Mouse (Mus musculus): ENCODE data around the gene Ramp3. TPM values are rescaled to one million over a fixed set of nuclear protein-coding genes. Genes with fewer than 3 reads are reported as not detected.
A peak's percentile ranks its signal among the peaks of the same experiment; 100 is the strongest.
"Not testable (repeated sequence)": the region's sequence is repeated elsewhere in the genome, so short reads cannot be mapped to it uniquely, and the experiment has no call there.

Gene Ramp3
- polyA plus RNA-seq, 1 experiment from 2014 or later = 0.93 TPM

- H3K9me3 ChIP-seq (ENCODE audit: control insufficient read depth, low read length) = 0 out of 2 replicates have a peak, but pooled peaks cover 3% of the 10 kb centered on the region
- ATAC-seq (ENCODE audit: low read depth) = no peak
Measured at GRCm38 (mm10) chr11:6629655-6630054, 28.7 kb upstream of the Ramp3 start.

DNA sequence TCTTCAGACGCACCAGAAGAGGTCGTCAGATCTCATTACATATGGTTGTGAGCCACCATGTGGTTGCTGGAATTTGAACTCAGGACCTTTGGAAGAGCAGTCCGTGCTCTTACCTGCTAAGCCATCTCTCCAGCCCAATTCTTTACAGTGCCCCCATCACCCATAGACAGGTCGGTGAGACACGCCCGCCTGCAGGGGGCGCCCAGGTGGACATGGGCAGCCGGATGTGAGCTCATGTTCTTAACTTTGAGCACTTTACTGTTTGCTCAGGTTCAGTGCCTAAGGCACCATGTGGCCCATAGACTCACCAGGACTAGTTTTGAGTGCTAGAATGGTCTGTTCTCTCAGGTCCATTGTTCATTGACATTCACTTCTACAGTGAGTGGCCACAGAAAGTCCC is 22.2 kb upstream of the Ramp3 start:
- ATAC-seq (ENCODE audit: low read depth) = no peak
- WGBS = 65% methylated on average over 8 of the region's 8 CpGs
- no peaks in the 10 kb centered on the region for H3K36me3 ChIP-seq (ENCODE audit: control insufficient read depth, insufficient read depth, low read length)
- no peak overlapping the region for H3K4me3 ChIP-seq (ENCODE audit: low read length)
- no peak overlapping the region for H3K4me2 ChIP-seq (ENCODE audit: low read depth, low read length)
- H3K4me1 ChIP-seq (replicated peaks; ENCODE audit: control insufficient read depth, insufficient read depth, low read length) = no peaks in the 10 kb centered on the region
- no peak overlapping the region for H3K9ac ChIP-seq (ENCODE audit: low read length)
- H3K9me3 ChIP-seq (ENCODE audit: control insufficient read depth, low read length) = 0 out of 2 replicates have a peak, but pooled peaks cover 3% of the 10 kb centered on the region
- no peak overlapping the region for H3K27ac ChIP-seq (ENCODE audit: low read length)
- H3K27me3 ChIP-seq (ENCODE audit: control insufficient read depth, insufficient read depth, low read depth, low read length) = no peaks in the 10 kb centered on the region

More at GRCm38 (mm10) chr11:6629655-6630054, 28.7 kb upstream of the Ramp3 start:
- no peaks in the 10 kb centered on the region for H3K36me3 ChIP-seq (ENCODE audit: control insufficient read depth, insufficient read depth, low read length)
- H3K27ac ChIP-seq (ENCODE audit: low read length) = no peak overlapping the region
- H3K4me1 ChIP-seq (replicated peaks; ENCODE audit: control insufficient read depth, insufficient read depth, low read length) = peaks cover 10% of the 10 kb centered on the region
- H3K27me3 ChIP-seq (ENCODE audit: control insufficient read depth, insufficient read depth, low read depth, low read length) = no peaks in the 10 kb centered on the region
- no peak overlapping the region for H3K9ac ChIP-seq (ENCODE audit: low read length)
- no peak overlapping the region for H3K4me3 ChIP-seq (ENCODE audit: low read length)
- H3K4me2 ChIP-seq (ENCODE audit: low read depth, low read length) = no peak overlapping the region

DNA sequence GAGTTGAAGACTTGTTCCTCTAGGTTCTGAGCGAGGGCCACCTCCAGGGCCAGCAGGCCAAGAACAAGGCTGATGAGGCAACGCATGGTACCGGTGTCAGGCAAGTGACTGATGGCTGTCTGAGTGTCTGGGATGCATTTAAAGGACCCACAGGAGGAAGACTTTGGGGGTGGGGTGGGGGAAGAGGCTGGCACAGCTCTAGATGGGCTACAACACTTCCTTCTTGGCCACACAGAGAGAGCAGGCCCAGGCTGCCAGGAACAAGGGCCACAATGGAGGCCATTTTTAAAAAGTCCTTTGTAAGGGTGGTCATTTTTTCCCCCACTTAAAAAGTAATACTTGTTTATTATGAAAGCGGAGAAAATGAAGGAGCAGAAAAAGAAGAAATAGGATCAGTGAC is 19.8 kb upstream of the Ramp3 start, which contains the start of gene Wap:
TSS of gene Wap (minus strand) at position 101 of the 400 bp plus-strand sequence.
- no peaks in the 10 kb centered on the region for H3K36me3 ChIP-seq (ENCODE audit: control insufficient read depth, insufficient read depth, low read length)
- H3K9me3 ChIP-seq (ENCODE audit: control insufficient read depth, low read length) = no peaks in the 10 kb centered on the region
- WGBS = 81% methylated on average over 4 of the region's 4 CpGs
- no peak within 1 kb of the TSS for H3K4me3 ChIP-seq (ENCODE audit: low read length)
- no peaks in the 10 kb centered on the region for H3K4me1 ChIP-seq (replicated peaks; ENCODE audit: control insufficient read depth, insufficient read depth, low read length)
- ATAC-seq (ENCODE audit: low read depth) = no peak
- H3K4me2 ChIP-seq (ENCODE audit: low read depth, low read length) = no peak within 1 kb of the TSS
- H3K27ac ChIP-seq (ENCODE audit: low read length) = no peak within 1 kb of the TSS
- no peak within 1 kb of the TSS for H3K9ac ChIP-seq (ENCODE audit: low read length)
- no peaks in the 10 kb centered on the region for H3K27me3 ChIP-seq (ENCODE audit: control insufficient read depth, insufficient read depth, low read depth, low read length)

GRCm38 (mm10) chr11:6639072-6639471 is 19.2 kb upstream of the Ramp3 start:
- no peak for ATAC-seq (ENCODE audit: low read depth)
- no peaks in the 10 kb centered on the region for H3K9me3 ChIP-seq (ENCODE audit: control insufficient read depth, low read length)
- 67% methylated on average over 6 of the region's 6 CpGs for WGBS
- no peaks in the 10 kb centered on the region for H3K4me1 ChIP-seq (replicated peaks; ENCODE audit: control insufficient read depth, insufficient read depth, low read length)
- no peak overlapping the region for H3K27ac ChIP-seq (ENCODE audit: low read length)
- H3K27me3 ChIP-seq (ENCODE audit: control insufficient read depth, insufficient read depth, low read depth, low read length) = no peaks in the 10 kb centered on the region
- H3K9ac ChIP-seq (ENCODE audit: low read length) = no peak overlapping the region
- H3K4me2 ChIP-seq (ENCODE audit: low read depth, low read length) = no peak overlapping the region
- no peaks in the 10 kb centered on the region for H3K36me3 ChIP-seq (ENCODE audit: control insufficient read depth, insufficient read depth, low read length)
- H3K4me3 ChIP-seq (ENCODE audit: low read length) = no peak overlapping the region

DNA sequence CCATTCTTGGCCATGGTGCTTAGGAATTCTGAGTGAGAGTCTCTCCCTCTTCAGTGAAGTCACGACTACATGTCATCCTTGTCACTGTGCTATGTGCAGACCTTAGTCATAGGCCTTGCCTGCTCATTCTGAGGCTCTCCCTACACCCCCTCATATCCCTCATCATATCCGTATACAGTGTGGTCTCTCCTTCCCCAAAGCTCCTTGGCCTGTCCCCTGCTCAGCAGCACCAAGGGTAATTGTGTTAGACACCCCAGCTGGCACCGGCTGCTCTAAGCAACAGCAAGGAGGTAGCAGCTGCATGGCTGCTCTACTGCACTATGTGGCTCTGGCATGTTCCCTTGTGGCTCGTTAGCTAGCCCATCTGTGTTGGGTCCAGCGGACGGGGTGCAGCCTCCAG is 13.8 kb upstream of the Ramp3 start:
- Histone ChIP-seq H3K4me2 (ENCODE audit: low read depth, low read length) (no peak overlapping the region), H3K36me3 (ENCODE audit: control insufficient read depth, insufficient read depth, low read length) (no peaks in the 10 kb centered on the region), H3K27ac (ENCODE audit: low read length) (no peak overlapping the region), H3K9ac (ENCODE audit: low read length) (no peak overlapping the region), H3K4me1 (replicated peaks; ENCODE audit: control insufficient read depth, insufficient read depth, low read length) (no peaks in the 10 kb centered on the region), H3K27me3 (ENCODE audit: control insufficient read depth, insufficient read depth, low read depth, low read length) (no peaks in the 10 kb centered on the region), H3K9me3 (ENCODE audit: control insufficient read depth, low read length) (no peaks in the 10 kb centered on the region), H3K4me3 (ENCODE audit: low read length) (no peak overlapping the region)
- ATAC-seq (ENCODE audit: low read depth) = no peak
- WGBS = 74% methylated on average over 6 of the region's 6 CpGs

DNA sequence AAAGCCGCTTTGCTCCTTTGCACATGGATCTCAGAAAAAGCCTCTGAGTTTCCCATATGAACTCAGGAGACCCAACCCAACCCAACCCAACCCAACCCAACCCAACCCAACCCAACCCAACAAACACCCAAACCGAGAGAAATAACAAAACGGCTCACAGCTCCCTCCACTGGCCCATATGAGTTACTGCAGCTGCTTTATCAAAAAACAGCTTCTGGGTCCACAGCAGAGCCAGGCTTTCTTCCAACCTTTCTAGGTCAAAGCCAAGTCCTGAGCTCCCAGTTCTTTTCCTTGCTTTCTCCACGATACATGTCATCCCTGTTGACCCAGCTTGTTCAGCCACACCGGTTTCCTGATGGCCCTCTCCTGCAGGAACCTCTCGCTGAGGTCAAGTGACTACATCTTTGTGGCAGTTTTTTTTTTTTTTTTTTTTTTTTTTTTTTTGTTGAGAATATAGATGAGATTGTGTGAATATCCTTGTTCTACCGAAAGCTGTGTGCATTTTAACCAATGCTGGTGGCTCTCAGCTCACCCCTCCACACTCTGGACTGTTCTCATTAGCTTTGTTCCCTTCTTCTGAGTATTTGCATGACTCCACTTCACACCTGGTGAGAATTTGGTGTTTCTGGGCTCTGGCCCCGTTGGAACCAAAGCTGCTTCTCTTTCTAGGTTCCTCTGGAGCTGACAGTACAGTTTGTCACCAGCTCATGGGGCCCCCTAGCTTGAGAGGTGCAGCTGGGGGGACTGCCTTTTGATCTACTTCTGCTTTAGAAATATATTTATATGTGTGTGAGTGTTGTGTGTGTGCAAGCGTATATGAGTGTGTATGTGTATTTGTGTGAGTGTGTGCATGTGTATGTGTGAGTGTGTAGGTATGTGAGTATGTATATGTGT is 10.2 kb upstream of the Ramp3 start:
- Histone ChIP-seq H3K27ac (ENCODE audit: low read length) (no peak overlapping the region), H3K4me1 (replicated peaks; ENCODE audit: control insufficient read depth, insufficient read depth, low read length) (no peaks in the 10 kb centered on the region), H3K27me3 (ENCODE audit: control insufficient read depth, insufficient read depth, low read depth, low read length) (no peaks in the 10 kb centered on the region), H3K9ac (ENCODE audit: low read length) (no peak overlapping the region), H3K4me3 (ENCODE audit: low read length) (no peak overlapping the region), H3K4me2 (ENCODE audit: low read depth, low read length) (no peak overlapping the region), H3K36me3 (ENCODE audit: control insufficient read depth, insufficient read depth, low read length) (no peaks in the 10 kb centered on the region), H3K9me3 (ENCODE audit: control insufficient read depth, low read length) (no peaks in the 10 kb centered on the region)
- WGBS = 45% methylated on average over 9 of the region's 9 CpGs
- ATAC-seq (ENCODE audit: low read depth) = no peak

DNA sequence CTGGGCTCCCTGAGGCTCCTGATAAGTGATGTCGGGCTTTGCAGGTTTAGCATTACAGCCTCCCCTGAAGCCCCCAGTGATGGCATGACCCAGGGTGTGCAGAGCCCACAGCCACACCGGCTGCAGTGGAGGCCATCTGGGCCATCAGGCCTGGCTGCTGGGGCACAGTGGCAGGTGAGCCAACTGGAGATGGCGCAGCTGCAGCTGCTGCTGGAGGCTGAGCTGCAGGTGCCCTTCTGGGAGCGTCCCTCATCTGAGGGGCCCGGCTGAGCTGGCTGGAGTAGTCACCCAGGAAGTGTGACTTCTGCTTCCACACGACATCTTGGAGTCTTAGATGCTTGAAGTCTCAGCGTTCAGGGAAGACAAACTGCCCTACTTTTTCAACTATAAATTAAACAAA is 7.8 kb upstream of the Ramp3 start:
- no peak overlapping the region for H3K4me3 ChIP-seq (ENCODE audit: low read length)
- no peak for ATAC-seq (ENCODE audit: low read depth)
- H3K4me1 ChIP-seq (replicated peaks; ENCODE audit: control insufficient read depth, insufficient read depth, low read length) = no peaks in the 10 kb centered on the region
- H3K27ac ChIP-seq (ENCODE audit: low read length) = no peak overlapping the region
- H3K9ac ChIP-seq (ENCODE audit: low read length) = no peak overlapping the region
- H3K4me2 ChIP-seq (ENCODE audit: low read depth, low read length) = no peak overlapping the region
- no peaks in the 10 kb centered on the region; the same call in 1 of the 2 replicates for H3K27me3 ChIP-seq (ENCODE audit: control insufficient read depth, insufficient read depth, low read depth, low read length)
- H3K36me3 ChIP-seq (ENCODE audit: control insufficient read depth, insufficient read depth, low read length) = no peaks in the 10 kb centered on the region
- H3K9me3 ChIP-seq (ENCODE audit: control insufficient read depth, low read length) = no peaks in the 10 kb centered on the region
- WGBS = 53% methylated on average over 7 of the region's 7 CpGs

DNA sequence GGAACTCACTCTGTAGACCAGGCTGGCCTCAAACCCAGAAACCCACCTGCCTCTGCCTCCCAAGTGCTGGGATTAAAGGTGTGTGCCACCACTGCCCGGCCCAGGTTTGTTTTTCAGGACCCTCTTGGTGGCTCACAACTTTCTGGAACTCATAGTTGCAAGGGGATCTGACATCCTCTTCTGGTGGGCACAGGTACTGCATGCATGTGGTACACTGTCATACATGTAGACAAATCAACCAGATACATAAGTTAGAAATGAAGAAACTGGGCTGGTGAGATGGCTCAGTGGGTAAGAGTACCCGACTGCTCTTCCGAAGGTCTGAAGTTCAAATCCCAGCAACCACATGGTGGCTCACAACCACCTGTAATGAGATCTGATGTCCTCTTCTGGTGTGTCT is 5.3 kb upstream of the Ramp3 start:
- not testable (repeated sequence) for H3K9ac ChIP-seq (ENCODE audit: low read length); H3K9me3 ChIP-seq (ENCODE audit: control insufficient read depth, low read length); ATAC-seq (ENCODE audit: low read depth); H3K27me3 ChIP-seq (ENCODE audit: control insufficient read depth, insufficient read depth, low read depth, low read length); H3K4me3 ChIP-seq (ENCODE audit: low read length); H3K4me2 ChIP-seq (ENCODE audit: low read depth, low read length); H3K4me1 ChIP-seq (replicated peaks; ENCODE audit: control insufficient read depth, insufficient read depth, low read length); H3K36me3 ChIP-seq (ENCODE audit: control insufficient read depth, insufficient read depth, low read length); H3K27ac ChIP-seq (ENCODE audit: low read length)
- WGBS = 76% methylated on average over 3 of the region's 3 CpGs

DNA sequence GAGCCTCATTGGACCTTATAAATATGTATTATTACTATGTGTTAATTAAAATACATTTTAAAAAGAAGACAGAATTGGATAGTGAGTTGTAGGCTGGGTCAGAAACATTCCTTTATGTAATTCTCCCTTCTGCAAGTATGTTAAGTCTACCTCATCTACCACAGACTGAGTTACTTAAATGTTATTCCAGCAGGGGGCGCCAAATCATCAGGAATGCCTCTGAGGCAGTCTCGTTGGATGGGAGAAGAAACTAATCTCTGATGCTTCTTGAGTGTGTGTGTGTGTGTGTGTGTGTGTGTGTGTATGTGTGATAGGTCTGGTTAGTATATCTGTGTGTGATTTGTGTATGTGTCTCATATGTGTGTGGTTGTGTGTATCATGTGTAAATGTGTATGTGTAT is 3.4 kb upstream of the Ramp3 start:
- Histone ChIP-seq H3K27me3 (ENCODE audit: control insufficient read depth, insufficient read depth, low read depth, low read length) (no peaks in the 10 kb centered on the region; the same call in 1 of the 2 replicates), H3K36me3 (ENCODE audit: control insufficient read depth, insufficient read depth, low read length) (no peaks in the 10 kb centered on the region), H3K9me3 (ENCODE audit: control insufficient read depth, low read length) (no peaks in the 10 kb centered on the region), H3K4me2 (ENCODE audit: low read depth, low read length) (no peak overlapping the region), H3K4me1 (replicated peaks; ENCODE audit: control insufficient read depth, insufficient read depth, low read length) (no peaks in the 10 kb centered on the region), H3K27ac (ENCODE audit: low read length) (no peak overlapping the region), H3K9ac (ENCODE audit: low read length) (no peak overlapping the region), H3K4me3 (ENCODE audit: low read length) (no peak overlapping the region)
- ATAC-seq (ENCODE audit: low read depth) = peak; percentile 39; the same call in 1 of the 2 replicates
- WGBS = 0% methylated on average over 2 of the region's 2 CpGs
